Mouse (Mus musculus) MEL (cell line): ENCODE results near the gene Ihh. TPM values are rescaled to one million over a fixed set of nuclear protein-coding genes. Genes with fewer than 3 reads are reported as not detected.

Source experiments
- DNase-seq: peaks from one replicate; pipeline ENCODE4 v3.0.0; 2011; ENCODE audit warnings: low read depth, low spot score
- H3K27ac ChIP-seq: 2 replicates; pipeline ENCODE4 v1.5.1; 2012; ENCODE audit warnings: low read depth, mild to moderate bottlenecking, control low read depth, low read length, moderate library complexity; ENCODE audit not compliant: control insufficient read depth
- H3K27me3 ChIP-seq, 2 experiments: fragments of 150-350 bp in 1 of 2; sonication (generic) in 1 of 2; 2 replicates each; pipeline ENCODE4 v1.6.1; 2012; ENCODE audit warnings: low read length in 2 of 2, mild to moderate bottlenecking in 2 of 2, improper control_type of control experiment in 1 of 2, moderate library complexity in 1 of 2; ENCODE audit not compliant: insufficient read depth in 2 of 2, control insufficient read depth in 1 of 2
- H3K36me3 ChIP-seq, 2 experiments: 2 replicates each; pipeline ENCODE4 v1.6.1; 2012 to 2014; ENCODE audit warnings: low read length in 2 of 2, improper control_type of control experiment in 1 of 2, inconsistent platforms in 1 of 2, mild to moderate bottlenecking in 1 of 2; ENCODE audit not compliant: insufficient read depth in 2 of 2, control insufficient read depth in 1 of 2
- H3K4me1 ChIP-seq, 2 experiments: fragments of 150-350 bp in 1 of 2; sonication (generic) in 1 of 2; 2 replicates each; pipeline ENCODE4 v1.6.1; 2012; ENCODE audit warnings: low read length in 2 of 2, improper control_type of control experiment in 1 of 2, mild to moderate bottlenecking in 1 of 2; ENCODE audit not compliant: insufficient read depth in 2 of 2, control insufficient read depth in 1 of 2
- H3K4me3 ChIP-seq, 2 experiments: fragments of 150-350 bp in 1 of 2; sonication (generic) in 1 of 2; 2 replicates each; pipeline ENCODE4 v1.5.1; 2012; ENCODE audit warnings: low read depth in 2 of 2, low read length in 2 of 2, mild to moderate bottlenecking in 2 of 2, moderate library complexity in 2 of 2, control low read depth in 1 of 2, improper control_type of control experiment in 1 of 2; ENCODE audit not compliant: control insufficient read depth in 1 of 2, insufficient read depth in 1 of 2
- H3K79me2 ChIP-seq: 2 replicates; pipeline ENCODE4 v1.6.1; 2012; ENCODE audit warnings: mild to moderate bottlenecking, low read length, moderate library complexity; ENCODE audit not compliant: control insufficient read depth, poor library complexity, insufficient read depth
- H3K9ac ChIP-seq: 2 replicates; pipeline ENCODE4 v1.6.1; 2012; ENCODE audit warnings: low read depth, mild to moderate bottlenecking, control low read depth, low read length, moderate library complexity; ENCODE audit not compliant: control insufficient read depth, poor library complexity, severe bottlenecking
- H3K9me3 ChIP-seq: fragments of 150-350 bp; sonication (generic); replicated peaks from 2 replicates; pipeline ENCODE4 v1.6.1; 2012; ENCODE audit warnings: mild to moderate bottlenecking, low read length, improper control_type of control experiment, moderate library complexity; ENCODE audit not compliant: insufficient read depth
- BHLHE40 ChIP-seq: IDR thresholded peaks from 2 replicates; pipeline ENCODE4 v1.6.1; 2012; ENCODE audit warnings: low read depth, mild to moderate bottlenecking, inconsistent platforms, low read length, improper control_type of control experiment, borderline replicate concordance
- CHD1 ChIP-seq: IDR thresholded peaks from 2 replicates; pipeline ENCODE4 v1.6.1; 2012; ENCODE audit warnings: low read depth, mild to moderate bottlenecking, inconsistent platforms, low read length, improper control_type of control experiment
- CTCF ChIP-seq, 3 experiments: IDR thresholded peaks in 2 of 3; conservative IDR thresholded peaks in 1 of 3; 2 replicates each; pipeline ENCODE4 v1.5.1; 2011 to 2012; ENCODE audit warnings: low read length in 3 of 3, low read depth in 2 of 3, mild to moderate bottlenecking in 2 of 3, improper control_type of control experiment in 1 of 3, inconsistent platforms in 1 of 3, mixed read lengths in 1 of 3, moderate library complexity in 1 of 3; ENCODE audit not compliant: control insufficient read depth in 1 of 3, insufficient read depth in 1 of 3, poor library complexity in 1 of 3, severe bottlenecking in 1 of 3
- ELF1 ChIP-seq: IDR thresholded peaks from 2 replicates; pipeline ENCODE4 v1.6.1; 2014; ENCODE audit warnings: low read depth, mild to moderate bottlenecking, inconsistent platforms, low read length, improper control_type of control experiment, moderate library complexity
- GATA1 ChIP-seq: IDR thresholded peaks from 2 replicates; pipeline ENCODE4 v1.6.1; 2011; ENCODE audit warnings: low read depth, low read length, improper control_type of control experiment
- JUND ChIP-seq: IDR thresholded peaks from 2 replicates; pipeline ENCODE4 v1.6.1; 2011; ENCODE audit warnings: low read depth, mild to moderate bottlenecking, improper control_type of control experiment, low read length
- MAFK ChIP-seq: IDR thresholded peaks from 2 replicates; pipeline ENCODE4 v1.6.1; 2011; ENCODE audit warnings: low read depth, mild to moderate bottlenecking, low read length, improper control_type of control experiment, borderline replicate concordance
- MAX ChIP-seq: IDR thresholded peaks from 2 replicates; pipeline ENCODE4 v1.6.1; 2011; ENCODE audit warnings: low read length, improper control_type of control experiment
- MAZ ChIP-seq: IDR thresholded peaks from 2 replicates; pipeline ENCODE4 v1.6.1; 2012; ENCODE audit warnings: low read depth, mild to moderate bottlenecking, inconsistent platforms, low read length, improper control_type of control experiment
- MYC ChIP-seq: IDR thresholded peaks from 2 replicates; pipeline ENCODE4 v1.6.1; 2011; ENCODE audit warnings: low read depth, mild to moderate bottlenecking, low read length, improper control_type of control experiment, moderate library complexity
- NRF1 ChIP-seq: IDR thresholded peaks from 2 replicates; pipeline ENCODE4 v1.6.1; 2014; ENCODE audit warnings: low read depth, mild to moderate bottlenecking, inconsistent platforms, low read length, improper control_type of control experiment, moderate library complexity; ENCODE audit not compliant: poor library complexity, insufficient read depth, severe bottlenecking
- POLR2A ChIP-seq, 2 experiments: IDR thresholded peaks; 2 replicates each; pipeline ENCODE4 v1.6.1; 2011 to 2012; ENCODE audit warnings: low read length in 2 of 2, mild to moderate bottlenecking in 2 of 2, control low read depth in 1 of 2, improper control_type of control experiment in 1 of 2, low read depth in 1 of 2, moderate library complexity in 1 of 2; ENCODE audit not compliant: control insufficient read depth in 1 of 2, insufficient read depth in 1 of 2, poor library complexity in 1 of 2
- RAD21 ChIP-seq: IDR thresholded peaks from 2 replicates; pipeline ENCODE4 v1.6.1; 2011; ENCODE audit warnings: mild to moderate bottlenecking, low read depth, low read length, improper control_type of control experiment
- RCOR1 ChIP-seq: IDR thresholded peaks from 2 replicates; pipeline ENCODE4 v1.6.1; 2012; ENCODE audit warnings: low read depth, mild to moderate bottlenecking, inconsistent platforms, low read length, improper control_type of control experiment
- SMC3 ChIP-seq: IDR thresholded peaks from 2 replicates; pipeline ENCODE4 v1.6.1; 2011; ENCODE audit warnings: low read depth, low read length, improper control_type of control experiment
- TBP ChIP-seq: IDR thresholded peaks from 2 replicates; pipeline ENCODE4 v1.8.0; 2011; ENCODE audit warnings: low read depth, low read length, improper control_type of control experiment
- TCF12 ChIP-seq: IDR thresholded peaks from 2 replicates; pipeline ENCODE4 v1.6.1; 2014; ENCODE audit warnings: low read depth, mild to moderate bottlenecking, inconsistent platforms, low read length, improper control_type of control experiment, moderate library complexity
- UBTF ChIP-seq: IDR thresholded peaks from 2 replicates; pipeline ENCODE4 v1.6.1; 2012; ENCODE audit warnings: low read depth, mild to moderate bottlenecking, inconsistent platforms, low read length, improper control_type of control experiment, moderate library complexity, borderline replicate concordance; ENCODE audit not compliant: insufficient read depth
- USF1 ChIP-seq: IDR thresholded peaks from 2 replicates; pipeline ENCODE4 v1.6.1; 2014; ENCODE audit warnings: low read depth, mild to moderate bottlenecking, inconsistent platforms, low read length, improper control_type of control experiment, moderate library complexity
- ZC3H11A ChIP-seq: IDR thresholded peaks from 2 replicates; pipeline ENCODE4 v1.6.1; 2012; ENCODE audit warnings: low read depth, mild to moderate bottlenecking, inconsistent platforms, low read length, improper control_type of control experiment
- ZKSCAN1 ChIP-seq: IDR thresholded peaks from 2 replicates; pipeline ENCODE4 v1.6.1; 2012; ENCODE audit warnings: low read depth, mild to moderate bottlenecking, inconsistent platforms, low read length, improper control_type of control experiment, moderate library complexity
- ZNF384 ChIP-seq: IDR thresholded peaks from 2 replicates; pipeline ENCODE4 v1.6.1; 2012; ENCODE audit warnings: low read depth, mild to moderate bottlenecking, inconsistent platforms, low read length, improper control_type of control experiment
- polyA plus RNA-seq, 2 experiments: library from polyadenylated mRNA; stranded (reverse) in 1 of 2; unstranded in 1 of 2; fragments of >175 nt in 1 of 2; fragments of >200 nt in 1 of 2; gene quantifications; 2 replicates each; pipeline versions ENCODE4 v1.2.1 to v1.2.4; 2012; ENCODE audit warnings: low replicate concordance in 2 of 2, low read depth in 1 of 2; ENCODE audit not compliant: insufficient read length in 2 of 2, insufficient read depth in 1 of 2, missing spikeins in 1 of 2
- total RNA-seq: library from RNA; depleted of rRNA; stranded (reverse); fragments of 300-350 nt; gene quantifications from 2 replicates; pipeline ENCODE4 v1.2.3, GENCODE M21; 2012

Ihh gene
- total and polyA plus RNA-seq, 3 experiments: 0.04 to 0.07 TPM; not detected in 1

GRCm38 (mm10) chr1:74927621-74928296 lies 23.7 kb downstream of the Ihh start:
- H3K36me3 ChIP-seq: no peaks in the 10 kb centered on the region
- no peak overlapping the region for H3K27ac ChIP-seq
- DNase-seq: no peak
- no peaks in the 10 kb centered on the region for H3K79me2 ChIP-seq
- H3K9ac ChIP-seq: no peak overlapping the region
- H3K4me1 ChIP-seq: no peaks in the 10 kb centered on the region
- H3K4me3 ChIP-seq: no peak overlapping the region
- H3K9me3 ChIP-seq: no peaks in the 10 kb centered on the region
- TF ChIP-seq ELF1 (no peak), MAX (no peak), USF1 (no peak), RAD21 (no peak), JUND (no peak), MAFK (no peak), NRF1 (no peak), ZKSCAN1 (no peak), TBP (no peak), GATA1 (no peak), ZNF384 (no peak), MAZ (no peak), ZC3H11A (no peak), UBTF (no peak), RCOR1 (no peak), CHD1 (no peak), MYC (no peak), TCF12 (no peak)
- H3K27me3 ChIP-seq: peaks cover 0 to 6% of the 10 kb centered on the region in 2 experiments; a peak in 2 of 4 replicates

GRCm38 (mm10) chr1:74926721-74927120 lies 24.8 kb downstream of the Ihh start:
- Histone ChIP-seq H3K4me3 (no peak overlapping the region), H3K9me3 (no peaks in the 10 kb centered on the region), H3K4me1 (no peaks in the 10 kb centered on the region), H3K27me3 (peaks cover 0 to 5% of the 10 kb centered on the region in 2 experiments; a peak in 2 of 4 replicates), H3K27ac (no peak overlapping the region), H3K9ac (no peak overlapping the region), H3K79me2 (no peaks in the 10 kb centered on the region), H3K36me3 (no peaks in the 10 kb centered on the region)
- peak; percentile 69 to 89 (median 83) for TF ChIP-seq CTCF (IDR thresholded peaks at IDR 0.05 in 2 of 3, conservative IDR thresholded peaks at IDR 0.05 in 1 of 3; ENCODE audit: control insufficient read depth in 1 of 3, insufficient read depth in 1 of 3, low read depth in 2 of 3, low read length in 3 of 3, poor library complexity in 1 of 3, severe bottlenecking in 1 of 3)
- TF ChIP-seq POLR2A (IDR thresholded peaks at IDR 0.05; ENCODE audit: control insufficient read depth in 1 of 2, insufficient read depth in 1 of 2, low read depth in 1 of 2, low read length in 2 of 2, poor library complexity in 1 of 2): no peak
- no peak for TF ChIP-seq MAX
- TF ChIP-seq RAD21: peak; percentile 64
- TF ChIP-seq BHLHE40: no peak
- TF ChIP-seq SMC3: peak; percentile 72
- DNase-seq: peak; percentile 19
